Comparison of ENCODE assay signal across 13 mouse cellular contexts in genomic region chr9:66626661-66627060, GRCm38 (mm10). TPM values are rescaled to one million over a fixed set of nuclear protein-coding genes. Genes with fewer than 3 reads are reported as not detected.
DNase-seq lines count a peak whose midpoint lies in the region; ATAC-seq and TF ChIP-seq lines count a peak whose summit lies in the region.
"Had no signal": no experiment of that assay in that cellular context is flagged by ENCODE, and none has a peak within 500 bp of the region (broad histone marks: within the 10 kb centered on the region; RNA-seq: fewer than 3 reads in every experiment).

No protein-coding gene starts in this region.

- no peak for ATAC-seq in midbrain, embryonic 13.5 days

- no peaks in the 10 kb centered on the region for H3K9me3 ChIP-seq in midbrain, embryonic 10.5 days (replicated peaks)
- no peaks in the 10 kb centered on the region for H3K9me3 ChIP-seq in midbrain, embryonic 13.5 days
- H3K9me3 ChIP-seq: limb, embryonic 10.5 days; megakaryocyte, embryonic 14.5 days had no signal

- H3K4me3 ChIP-seq in gastrocnemius, adult 2 months = no peak overlapping the region
- no peak overlapping the region for H3K4me3 ChIP-seq in midbrain, embryonic 10.5 days
- H3K4me3 ChIP-seq in midbrain, embryonic 13.5 days (replicated peaks) = no peak overlapping the region
- H3K4me3 ChIP-seq: limb, embryonic 10.5 days; megakaryocyte, embryonic 14.5 days had no signal

- no peak for TF ChIP-seq CTCF in gastrocnemius, adult 2 months (IDR thresholded peaks at IDR 0.05)

- H3K9ac ChIP-seq in midbrain, embryonic 13.5 days (replicated peaks) = no peak overlapping the region

- no peaks in the 10 kb centered on the region for H3K36me3 ChIP-seq in midbrain, embryonic 10.5 days
- H3K36me3 ChIP-seq in midbrain, embryonic 13.5 days = no peaks in the 10 kb centered on the region
- H3K36me3 ChIP-seq: limb, embryonic 10.5 days had no signal

- H3K27me3 ChIP-seq in midbrain, embryonic 10.5 days (ENCODE audit: low read depth, poor library complexity, severe bottlenecking) = no peaks in the 10 kb centered on the region
- no peaks in the 10 kb centered on the region for H3K27me3 ChIP-seq in midbrain, embryonic 13.5 days
- H3K27me3 ChIP-seq: megakaryocyte, embryonic 14.5 days had no signal

- no peak overlapping the region for H3K4me2 ChIP-seq in midbrain, embryonic 13.5 days (replicated peaks)

- intact Hi-C loops in gastrocnemius, adult 2 months (cut with DNase I) = no loop called here
- intact Hi-C loops in gastrocnemius, postnatal 14 days (cut with DNase I; ENCODE audit: low total_unique reads) = no loop called here

- peaks cover 29% of the 10 kb centered on the region for H3K4me1 ChIP-seq in midbrain, embryonic 10.5 days
- peaks cover 6% of the 10 kb centered on the region for H3K4me1 ChIP-seq in midbrain, embryonic 13.5 days (replicated peaks)

- peak; percentile 39 for DNase-seq in gastrocnemius, adult 2 months
- DNase-seq in gastrocnemius, postnatal 14 days = no peak
- no peak for DNase-seq in midbrain, embryonic 10.5 days (ENCODE audit: low spot score)
- DNase-seq in kidney, postnatal 10 days = peak; percentile 75
- DNase-seq in lung, postnatal 14 days = peak; percentile 36
- DNase-seq in thymus, postnatal 36 days = no peak
- no peak for DNase-seq in right cerebral cortex, postnatal 4 days
- DNase-seq: cerebellum, adult 9-10 months; heart, postnatal 10 days; thymus, adult 18-20 months had no signal

- 87% methylated on average over 5 of the region's 5 CpGs for WGBS in midbrain, embryonic 10.5 days
- 73% methylated on average over 5 of the region's 5 CpGs for WGBS in midbrain, embryonic 13.5 days

- no peak overlapping the region for H3K27ac ChIP-seq in gastrocnemius, adult 2 months
- H3K27ac ChIP-seq in midbrain, embryonic 10.5 days (replicated peaks) = 0 out of 2 replicates have a peak overlapping the region, but pooled peaks have one; percentile 9
- no peak overlapping the region for H3K27ac ChIP-seq in midbrain, embryonic 13.5 days
- H3K27ac ChIP-seq: limb, embryonic 10.5 days had no signal

RNA-seq across cellular contexts. Expression of gene Usp3, which starts 33.7 kb away (rescaled TPM):
- total RNA-seq in gastrocnemius, adult 2 months (2021) = 10 to 100 TPM; 15.0 to 17.1 TPM
- 10 to 100 TPM; 18.4 to 18.9 TPM for total RNA-seq in gastrocnemius, postnatal 14 days (2021)
- polyA plus RNA-seq in midbrain, embryonic 10.5 days (2016; fragmentation: Nextera tagmentation; extraction: Ambion mirVana) = 88.1 and 103 TPM in 2 replicates
- 109 and 118 TPM in 2 replicates for polyA plus RNA-seq in midbrain, embryonic 13.5 days (2015; fragmentation: Nextera tagmentation; extraction: Ambion mirVana)

Comparison
In these comparisons a context has a peak if more than half of its experiments do, and no peak if none do; other contexts are left out.
1. DNase-seq: peak in gastrocnemius, adult 2 months (single experiment), kidney, postnatal 10 days (single experiment) and lung, postnatal 14 days (single experiment); none in gastrocnemius, postnatal 14 days (single experiment), midbrain, embryonic 10.5 days (single experiment), thymus, postnatal 36 days (0 of 2) and right cerebral cortex, postnatal 4 days (single experiment).